Mouse (Mus musculus) brain, embryonic 18.5 days (tissue): ENCODE measurements around the gene Zcchc14.

Experiments used
- DNase-seq: peaks from one replicate; pipeline ENCODE4 v3.0.0-alpha.2; 2012; ENCODE audit warnings: low read depth, low spot score

Gene Zcchc14

DNA sequence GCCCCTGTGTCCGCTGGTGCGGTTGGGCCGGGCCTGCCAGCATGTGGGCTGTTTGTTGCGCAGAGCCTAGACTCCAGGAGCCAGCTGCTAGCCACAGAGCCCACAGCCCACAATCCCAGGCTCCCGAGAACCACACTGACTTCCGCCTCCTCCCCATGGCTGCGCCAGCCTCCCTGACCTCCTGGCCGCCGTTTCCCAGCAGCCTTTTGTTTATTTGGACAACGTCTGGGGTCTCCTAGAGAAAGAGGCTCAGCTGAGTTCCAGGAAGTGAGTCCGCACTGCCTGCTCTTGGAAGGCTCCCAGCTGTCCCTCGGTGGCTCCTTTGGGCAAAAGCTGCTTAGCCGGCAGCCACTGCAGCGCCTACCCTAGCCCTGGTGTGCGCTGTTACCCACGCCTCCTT lies 12.6 kb upstream of the Zcchc14 start:
- no peak for DNase-seq

DNA sequence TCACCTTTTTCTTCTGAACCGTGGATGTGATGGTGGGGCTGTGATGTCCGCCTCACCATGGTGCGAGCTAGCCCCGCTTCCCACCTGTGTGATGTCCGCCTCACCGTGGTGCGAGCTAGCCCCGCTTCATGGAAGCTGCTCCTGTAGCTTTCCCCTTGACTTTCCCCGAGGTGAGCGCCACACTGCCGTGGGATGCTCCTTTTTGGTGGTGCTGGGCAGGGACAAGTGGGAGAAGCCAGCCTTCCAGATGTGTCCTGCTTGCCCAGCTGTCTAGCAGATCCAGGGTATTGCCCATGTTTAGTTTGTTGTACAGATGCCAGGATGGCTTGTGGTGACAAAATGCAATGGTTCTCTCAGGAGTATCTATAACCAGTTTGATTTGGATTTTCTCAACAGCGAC lies 10.4 kb upstream of the Zcchc14 start:
- no peak for DNase-seq

DNA sequence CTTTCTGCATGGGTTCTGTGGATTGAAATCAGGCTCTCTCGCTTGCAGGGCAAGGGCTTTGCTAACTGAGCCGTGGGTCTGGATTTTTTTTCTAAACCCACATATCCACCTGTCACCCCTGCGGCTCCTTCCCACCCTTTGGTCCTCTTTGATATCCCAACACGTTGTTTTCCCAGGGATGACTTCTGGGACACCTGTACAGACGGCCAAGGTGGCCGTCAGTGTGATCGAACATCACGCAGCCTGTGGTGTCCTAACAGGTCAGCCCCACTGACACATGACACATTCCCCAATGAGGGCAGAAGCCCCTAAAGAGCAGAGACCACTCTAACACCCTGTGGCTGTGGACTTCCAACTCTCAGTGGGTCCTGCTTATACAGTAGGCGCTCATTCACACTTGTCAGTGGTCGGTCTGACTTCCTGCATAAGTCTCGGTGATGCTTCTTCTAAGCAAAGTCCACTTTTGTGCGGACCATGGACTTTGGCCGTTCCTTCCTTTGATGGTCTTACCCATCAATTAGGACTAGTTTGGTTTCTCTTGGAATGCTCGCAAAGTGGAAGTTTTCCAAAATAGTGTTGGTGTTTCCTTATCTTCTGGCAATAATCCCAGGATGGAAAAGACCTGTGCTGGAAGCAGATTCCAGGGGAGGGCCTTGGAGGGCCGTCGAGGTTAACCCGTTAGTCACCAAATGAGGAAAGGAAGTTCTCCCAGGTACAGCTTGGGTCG lies 9.1 kb upstream of the Zcchc14 start:
- no peak for DNase-seq

DNA sequence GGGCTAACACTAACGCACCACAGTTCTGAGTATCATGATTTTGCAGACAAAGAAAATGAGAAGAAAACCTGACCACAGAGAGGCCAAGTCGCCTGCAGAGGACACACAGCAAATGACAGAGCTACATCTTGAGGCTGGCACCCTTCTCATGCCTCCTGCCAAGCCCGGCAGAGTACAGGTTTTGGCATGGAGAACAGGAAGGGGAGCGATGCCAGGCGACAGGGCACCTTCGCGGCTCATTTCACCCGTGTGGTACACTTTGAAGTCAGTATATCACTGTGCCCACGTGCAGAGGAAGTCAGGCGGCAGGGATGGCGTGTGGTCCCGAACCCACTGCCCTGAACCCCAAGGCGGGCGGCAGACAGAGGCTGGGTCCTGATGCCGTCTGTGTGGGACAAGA lies 7.9 kb upstream of the Zcchc14 start:
- DNase-seq, result no peak

DNA sequence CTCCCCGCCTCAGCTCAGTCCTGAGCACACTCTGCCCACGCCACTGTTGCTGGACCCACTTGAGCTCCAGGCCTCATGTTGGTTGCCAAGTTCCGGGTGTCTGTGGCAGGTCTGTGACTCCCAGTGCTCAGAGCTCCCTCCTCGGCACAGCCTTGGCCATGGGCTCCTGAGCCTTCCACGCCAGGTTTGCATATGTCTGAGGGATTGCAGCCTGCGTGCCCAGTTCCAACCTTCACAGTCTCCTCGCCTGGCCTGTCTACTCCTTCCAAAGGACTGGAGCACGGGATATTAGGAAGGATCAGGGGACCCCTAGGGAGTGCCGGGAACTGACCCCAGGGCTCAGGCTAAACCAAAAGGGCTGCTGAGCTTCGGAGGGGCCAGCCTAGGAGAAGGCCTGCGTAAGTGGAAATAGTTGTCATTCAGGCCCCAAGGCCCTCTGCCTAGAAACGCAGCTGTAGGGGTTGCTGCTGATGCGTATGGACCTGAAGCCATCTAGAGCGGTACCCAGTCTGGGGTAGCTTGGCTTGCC lies 2.3 kb upstream of the Zcchc14 start:
- no peak for DNase-seq

DNA sequence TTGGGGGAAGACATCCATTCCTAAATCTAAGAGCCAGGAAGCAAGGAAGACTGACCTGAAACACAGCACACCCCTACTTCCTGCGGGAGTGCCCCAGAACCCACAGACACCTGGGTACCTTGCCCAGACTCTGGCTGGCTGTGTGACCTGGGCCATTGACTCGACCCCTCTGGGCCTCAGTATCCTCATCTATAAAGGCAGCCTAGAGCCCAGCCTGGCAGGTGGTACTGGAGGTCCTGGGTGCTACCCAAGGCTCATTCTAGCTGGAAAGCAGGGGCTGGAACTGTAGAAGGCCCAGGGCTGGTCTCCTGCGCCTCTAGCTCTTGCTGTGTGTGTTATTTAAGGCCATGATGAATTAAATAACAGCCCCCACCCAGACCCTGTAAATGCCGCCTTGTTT lies 1.4 kb upstream of the Zcchc14 start:
- DNase-seq, result no peak

DNA sequence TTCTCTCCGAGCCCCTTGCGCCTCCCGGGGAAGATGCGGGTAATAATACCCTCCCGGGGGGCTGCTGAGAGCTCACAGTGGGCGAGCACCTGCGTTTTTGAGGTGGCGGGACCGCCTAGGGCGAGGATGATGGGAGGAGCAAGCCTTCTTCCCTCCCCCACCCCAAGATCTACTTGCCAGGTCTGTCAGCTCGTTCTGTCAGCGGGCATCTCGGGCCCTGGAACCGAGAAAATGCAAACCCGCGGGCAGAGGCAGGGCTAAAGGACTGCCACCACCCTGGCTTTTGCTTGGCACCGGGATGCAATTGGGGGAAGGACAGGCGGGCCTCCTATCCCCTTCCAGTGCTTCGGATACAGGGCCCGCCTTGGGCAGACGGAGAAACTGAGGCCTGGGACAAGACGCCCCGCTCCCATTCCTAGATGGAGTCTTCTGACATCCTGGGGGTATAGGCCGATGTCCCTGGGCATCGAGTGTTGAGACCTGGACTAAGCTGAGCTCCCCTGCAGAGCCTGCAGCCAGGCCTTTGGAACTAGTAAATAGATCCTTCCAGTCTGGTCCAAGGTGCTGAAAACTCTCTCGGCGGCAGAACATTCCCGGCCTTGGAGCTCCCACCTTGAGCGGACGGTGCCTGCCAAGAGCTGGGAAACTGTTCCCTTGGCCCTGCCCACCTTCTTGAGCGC lies 779 bp upstream of the Zcchc14 start:
- peak; percentile 68 for DNase-seq

DNA sequence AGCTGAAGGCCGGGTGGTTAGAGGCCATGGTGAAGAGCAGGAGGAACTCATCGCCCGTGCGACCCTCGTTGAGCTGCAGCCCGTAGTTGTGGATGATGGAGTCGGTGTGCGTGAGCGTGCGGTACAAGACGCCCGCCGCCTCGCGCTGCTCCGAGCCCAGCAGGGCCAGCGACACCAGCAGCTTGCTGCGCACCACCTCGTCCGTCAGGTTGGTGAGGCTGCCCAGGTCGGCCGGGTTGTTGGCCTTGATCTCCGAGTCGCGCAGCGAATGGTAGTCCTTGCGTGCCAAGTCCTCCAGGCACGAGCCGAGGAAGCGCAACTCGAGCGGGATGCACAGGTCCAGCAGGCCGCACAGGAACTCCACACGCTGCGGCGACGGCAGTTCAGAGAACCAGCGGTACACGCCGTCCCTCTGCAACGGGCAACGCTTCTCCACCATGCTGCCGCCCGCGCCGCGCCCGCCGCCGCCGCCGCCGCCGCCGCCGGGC lies 783 bp downstream of the Zcchc14 start:
- DNase-seq, result no peak

DNA sequence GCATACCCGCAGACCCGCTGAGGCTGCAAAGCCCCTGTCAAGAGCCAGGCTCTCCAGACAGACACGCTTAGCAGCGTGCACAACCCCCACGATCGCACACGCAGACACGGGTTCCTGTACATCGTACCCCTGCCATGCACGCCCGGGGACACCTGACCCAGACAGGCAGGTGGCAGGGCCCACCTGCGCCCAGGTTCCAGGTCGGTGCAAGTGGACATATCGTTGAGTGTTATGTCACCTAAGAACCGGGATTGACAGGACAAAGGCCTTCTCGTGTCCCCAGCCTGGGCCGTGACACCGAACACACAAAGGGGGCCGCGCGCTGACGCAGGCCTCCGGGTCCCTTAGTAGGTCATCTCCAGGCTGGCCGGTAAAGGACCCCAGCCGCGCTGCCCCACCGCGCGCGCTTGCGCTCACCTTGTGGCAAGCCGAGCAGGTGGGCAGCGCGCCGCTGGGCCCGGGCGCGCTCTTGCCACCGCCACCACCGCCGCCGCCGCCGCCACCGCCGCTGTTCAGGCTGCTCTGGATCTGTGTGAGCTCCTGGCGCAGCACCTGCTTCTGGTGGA lies 1.3 kb downstream of the Zcchc14 start:
- no peak for DNase-seq

DNA sequence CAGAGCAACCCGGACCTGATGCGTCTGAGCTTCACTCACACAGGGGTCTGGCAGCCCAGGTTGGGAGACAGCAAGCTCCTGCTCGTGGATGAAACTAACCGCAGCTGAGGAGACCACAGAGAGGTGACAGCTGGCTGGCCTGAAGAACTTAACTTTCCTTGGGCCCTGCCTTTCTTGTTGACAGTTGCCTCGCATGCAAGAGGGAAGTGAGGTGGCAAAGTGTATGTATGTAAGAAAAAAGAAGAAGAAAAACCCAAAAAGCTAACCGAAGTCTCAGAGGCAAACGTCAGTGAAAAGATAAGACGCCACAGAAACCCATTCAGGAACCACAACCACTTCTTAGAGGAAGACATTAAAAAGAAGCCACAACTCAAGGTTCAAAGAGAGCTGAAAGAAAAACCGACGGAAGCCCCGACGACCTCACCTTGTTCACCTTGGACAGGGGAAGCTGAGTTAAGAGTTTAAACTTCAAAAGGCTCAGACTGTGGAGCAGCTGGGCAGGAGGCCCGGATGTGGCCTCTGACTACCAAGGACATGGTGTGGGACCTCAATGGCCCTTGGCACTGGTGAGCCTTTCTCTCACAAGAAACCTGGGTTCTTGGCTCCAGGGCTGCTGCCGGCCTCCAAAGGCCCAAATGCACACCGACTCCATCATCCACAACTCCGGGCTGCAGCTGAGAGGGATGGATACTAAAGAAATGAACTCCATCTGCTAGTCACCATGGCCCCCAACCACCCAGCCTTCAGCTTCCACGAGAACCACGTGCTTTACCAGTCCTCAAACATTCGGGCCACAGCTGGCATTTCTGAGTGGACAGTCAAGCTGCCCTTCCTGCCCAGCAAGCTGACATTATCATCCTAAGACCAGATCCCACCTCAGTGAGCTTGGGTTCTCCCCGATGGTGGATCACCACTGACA lies 2.1 kb downstream of the Zcchc14 start:
- DNase-seq, result no peak

DNA sequence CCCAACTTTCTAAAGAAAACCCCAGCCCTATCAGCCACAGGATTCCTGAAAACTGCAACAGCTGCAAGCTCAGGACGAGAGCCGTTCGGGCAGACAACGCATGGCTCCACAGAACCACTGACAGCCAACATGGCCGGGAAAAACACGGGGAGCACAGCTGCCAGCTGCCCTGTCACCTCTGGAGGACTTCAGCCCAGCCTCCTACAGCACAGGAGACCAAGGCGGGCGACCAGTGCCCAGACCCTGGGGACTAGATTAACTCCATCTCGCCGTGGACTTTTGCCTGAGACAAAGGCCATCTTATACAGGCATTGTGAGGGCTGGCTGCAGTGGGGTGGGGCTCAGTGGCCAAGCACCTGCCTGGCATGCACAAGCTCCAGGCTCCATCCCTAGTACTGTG lies 2.8 kb downstream of the Zcchc14 start:
- no peak for DNase-seq

DNA sequence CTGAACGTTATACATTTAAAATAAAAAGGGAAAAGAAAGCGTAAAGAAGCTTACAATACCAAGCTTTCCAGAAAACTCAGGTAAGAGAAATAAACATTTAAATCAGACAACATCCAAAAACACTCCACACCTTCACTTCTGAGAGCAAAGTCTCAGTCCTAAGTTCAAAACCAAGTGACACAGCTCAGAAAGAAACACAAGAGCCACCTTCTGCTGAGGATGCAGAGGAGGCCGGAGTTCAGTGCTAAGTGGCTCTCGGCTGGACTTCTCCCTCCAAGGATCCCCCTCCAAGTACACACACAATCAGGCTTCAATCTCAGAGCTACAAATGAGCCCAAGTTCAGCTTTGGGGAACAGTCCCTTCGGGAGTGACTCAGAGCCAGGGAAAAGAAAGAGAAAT lies 3.3 kb downstream of the Zcchc14 start:
- no peak for DNase-seq

DNA sequence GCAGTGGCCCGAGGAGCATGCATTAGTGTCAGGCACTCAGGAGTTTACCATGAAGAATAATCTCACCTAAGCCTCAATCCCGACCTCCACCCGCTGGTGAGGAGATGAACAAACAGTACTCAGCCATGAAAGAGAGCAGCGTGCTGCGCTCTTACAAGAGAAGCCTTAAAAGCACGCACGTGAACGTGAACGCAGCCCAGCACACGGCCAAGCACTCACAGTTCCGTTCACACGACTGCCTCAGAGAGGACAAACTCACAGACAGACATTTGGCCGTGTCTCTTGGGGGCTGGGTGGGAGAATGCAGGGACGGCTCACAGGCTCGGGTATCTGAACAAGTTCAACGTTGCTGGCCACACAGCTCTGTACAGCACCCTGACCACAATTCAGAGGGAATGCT lies 4.2 kb downstream of the Zcchc14 start:
- no peak for DNase-seq

DNA sequence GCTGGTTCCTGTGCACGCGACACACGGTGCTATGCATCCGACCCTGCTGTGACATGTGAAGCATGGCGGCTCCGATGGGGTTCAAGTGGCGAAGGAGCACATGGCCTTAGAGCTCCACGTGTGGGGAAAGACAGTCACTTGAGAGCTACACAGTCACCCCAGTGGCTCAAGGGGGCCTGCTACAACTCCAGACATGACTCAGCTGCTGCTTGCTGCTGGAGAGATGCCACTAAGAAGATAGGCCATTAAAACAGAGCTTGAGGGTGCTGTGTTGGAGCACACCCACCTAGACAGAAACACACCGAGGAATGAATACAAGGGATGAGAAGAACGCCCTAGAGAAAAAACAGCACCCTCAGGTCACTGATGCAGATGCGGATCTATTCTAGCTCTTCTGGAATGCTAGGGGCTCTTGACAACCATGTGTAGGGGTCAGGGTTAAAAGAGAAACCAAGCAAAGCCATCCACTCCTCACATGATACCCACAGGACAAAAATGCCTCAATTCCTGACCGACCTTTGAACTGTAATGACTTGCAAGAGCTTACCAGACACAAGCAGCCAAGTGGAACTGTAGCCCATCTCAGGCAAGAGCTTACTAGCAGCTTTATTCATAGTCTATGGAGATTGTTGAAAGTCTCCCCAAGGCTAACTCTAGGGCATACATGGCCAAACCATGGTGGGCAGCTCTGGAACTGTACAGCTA lies 5.0 kb downstream of the Zcchc14 start:
- no peak for DNase-seq

DNA sequence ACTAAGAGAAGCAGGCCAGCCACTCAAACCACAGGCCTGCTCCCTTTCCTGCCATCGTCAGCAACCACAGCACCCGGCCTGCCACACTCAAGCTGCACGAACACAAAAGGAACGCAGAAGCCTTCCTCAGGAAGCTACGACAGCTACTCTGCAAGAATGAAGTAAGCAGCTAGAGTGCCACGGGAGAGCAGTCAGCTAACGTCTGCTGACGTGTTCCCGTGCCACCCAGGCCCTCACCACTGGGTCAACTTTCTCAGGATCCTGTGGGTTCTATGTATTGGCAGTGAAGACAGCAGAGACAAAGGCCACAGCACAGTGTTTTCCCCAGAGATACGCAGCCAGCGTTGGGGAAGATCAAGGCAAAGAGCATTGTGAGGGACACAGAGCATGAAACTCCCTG lies 9.3 kb downstream of the Zcchc14 start:
- DNase-seq, result no peak

DNA sequence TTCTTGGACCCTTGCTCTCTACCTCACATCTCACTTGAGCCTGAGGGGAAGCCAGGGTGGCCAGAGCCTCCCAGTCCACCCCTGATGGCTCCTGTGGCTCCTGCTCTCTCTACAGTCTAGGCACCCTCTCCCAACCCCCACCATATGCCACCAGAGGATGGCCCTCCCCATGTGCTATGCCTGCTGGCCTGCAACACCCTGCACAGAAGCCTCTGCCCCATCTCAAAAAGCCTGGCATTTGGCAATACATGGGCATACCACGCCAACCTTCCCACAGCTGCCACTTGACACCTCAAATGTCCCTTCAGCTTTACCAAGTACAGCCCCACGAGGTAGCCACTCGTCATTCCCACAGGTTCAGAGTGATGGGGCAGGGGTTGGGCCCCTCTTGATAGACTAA lies 9.9 kb downstream of the Zcchc14 start:
- no peak for DNase-seq

DNA sequence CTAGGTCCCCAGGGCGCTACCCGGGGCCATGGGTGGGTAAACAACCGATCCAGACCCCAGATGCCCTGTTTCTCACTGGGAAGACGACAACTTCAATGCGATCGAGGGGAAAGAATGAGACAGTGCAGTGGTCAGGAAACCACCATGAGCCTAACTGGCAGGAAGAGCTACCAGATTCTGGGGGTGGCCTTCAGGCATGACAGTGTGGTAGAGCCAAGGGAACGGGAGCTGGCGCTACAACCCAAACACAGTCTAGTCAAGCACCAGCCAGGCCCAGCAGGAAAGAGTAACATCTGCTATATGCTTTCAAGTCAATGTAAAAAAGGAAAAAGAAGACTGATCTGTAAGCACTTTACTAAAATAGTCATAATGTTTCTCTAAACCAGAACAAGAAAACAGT lies 16.5 kb downstream of the Zcchc14 start:
- no peak for DNase-seq

DNA sequence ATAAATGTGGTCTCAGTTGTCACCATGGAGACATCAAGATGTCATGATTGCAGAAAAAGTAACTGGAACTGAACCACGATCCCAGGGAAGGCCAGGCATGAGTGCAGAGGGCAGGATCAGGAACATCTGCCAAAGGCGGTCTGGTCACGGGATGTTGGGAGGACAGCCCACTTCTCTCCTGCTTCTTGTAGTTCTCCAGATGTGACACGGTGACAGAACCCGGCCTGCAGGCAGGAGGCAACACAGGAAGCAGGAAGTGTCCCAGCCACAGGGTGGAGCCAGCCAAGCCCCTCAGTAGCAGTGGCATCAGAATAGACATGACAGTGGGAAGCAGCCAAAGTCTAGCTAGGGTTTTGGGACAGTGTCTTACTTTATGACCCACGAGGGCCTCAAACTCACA lies 17.2 kb downstream of the Zcchc14 start:
- no peak for DNase-seq

DNA sequence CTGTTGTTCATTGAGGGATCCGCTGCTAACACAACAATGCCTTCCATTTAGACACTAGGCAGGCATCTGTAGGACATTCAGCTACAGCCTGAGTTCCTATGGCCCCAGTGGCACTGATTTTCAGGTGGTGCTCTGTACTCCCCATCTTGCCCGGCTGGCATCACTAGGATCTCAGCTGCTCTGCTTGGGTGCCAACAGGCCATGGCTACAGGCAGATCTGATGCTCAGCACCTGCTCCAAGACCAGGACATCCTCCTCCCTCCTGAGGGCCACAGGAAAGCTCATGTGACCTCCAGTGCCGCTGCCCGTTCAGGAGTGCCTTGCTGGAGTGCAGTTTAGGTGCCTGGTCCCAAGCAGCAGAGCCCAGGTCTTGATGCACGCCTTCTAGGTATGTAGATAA lies 20.3 kb downstream of the Zcchc14 start:
- no peak for DNase-seq

DNA sequence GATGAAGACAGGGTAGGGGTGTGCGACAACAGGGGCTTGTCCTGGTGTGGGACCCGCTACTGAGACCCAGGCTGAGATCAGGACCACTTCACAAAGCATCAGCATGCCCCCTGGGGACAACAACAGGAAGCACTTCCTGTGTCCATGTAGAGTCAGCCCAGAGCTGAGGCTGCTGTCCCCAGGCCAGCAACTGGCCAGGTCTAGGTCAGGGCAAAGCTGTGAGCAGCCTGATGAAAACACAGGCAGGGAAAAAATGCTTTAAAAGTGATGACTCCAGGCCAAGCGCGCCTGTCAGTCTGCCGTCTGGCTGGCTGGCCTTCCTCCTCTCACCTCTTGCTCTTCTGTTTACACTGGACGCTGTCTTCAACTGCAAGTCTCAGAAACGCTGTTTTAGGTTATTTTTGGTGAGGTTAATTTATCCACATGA lies 21.0 kb downstream of the Zcchc14 start:
- no peak for DNase-seq

DNA sequence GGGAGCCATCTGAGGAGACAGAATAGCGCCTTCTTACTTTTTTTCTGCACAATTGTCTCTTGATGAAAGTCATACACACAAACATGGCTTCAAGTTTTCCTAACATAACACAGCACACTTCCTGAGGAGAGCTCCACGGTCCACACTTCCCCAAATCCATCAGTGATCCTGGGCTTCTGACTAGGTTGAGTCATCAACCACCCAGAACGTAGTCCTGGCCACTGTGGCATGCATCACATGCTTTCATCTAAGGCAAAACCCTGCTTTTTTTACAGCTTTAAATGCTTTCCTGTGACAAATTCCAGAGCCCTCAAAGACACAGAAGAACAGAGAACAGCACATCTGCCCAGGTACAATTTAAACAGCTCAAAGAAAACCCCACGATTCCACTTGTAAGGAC lies 24.0 kb downstream of the Zcchc14 start:
- DNase-seq, result no peak
